Mouse (Mus musculus): ENCODE measurements around the gene Cbx2. TPM values are rescaled to one million over a fixed set of nuclear protein-coding genes. Genes with fewer than 3 reads are reported as not detected.

The Cbx2 gene
- polyA plus RNA-seq, 1 experiment from 2014 or later, result 35.5 TPM

DNA sequence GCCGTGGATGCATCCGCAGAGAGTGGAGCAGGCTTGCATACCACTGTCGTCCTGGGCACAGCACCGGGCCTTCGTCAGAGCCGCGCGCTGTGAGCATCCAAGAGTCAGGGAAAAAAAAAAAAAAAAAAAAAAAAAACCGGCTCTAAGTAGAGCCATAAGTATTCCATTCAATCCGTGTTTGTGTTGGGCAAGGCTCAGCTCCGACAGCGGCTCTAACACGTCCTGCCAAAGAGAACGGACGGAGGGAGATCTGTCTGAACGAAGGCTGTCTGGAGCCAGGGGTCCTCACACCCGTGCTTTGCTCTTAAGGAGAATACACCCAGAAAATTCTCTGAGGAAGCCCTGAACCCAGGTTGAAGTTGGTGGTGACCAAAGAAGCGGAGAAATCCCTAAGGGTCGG is 11.9 kb downstream of the Cbx2 start:
- Histone ChIP-seq H3K9me3 (ENCODE audit: low read length) (no peaks in the 10 kb centered on the region), H3K9ac (replicated peaks; ENCODE audit: low read length) (no peak overlapping the region), H3K27me3 (ENCODE audit: insufficient read depth, low read length) (peaks cover 53% of the 10 kb centered on the region), H3K36me3 (ENCODE audit: insufficient read depth, low read length) (peaks cover 23% of the 10 kb centered on the region), H3K4me2 (replicated peaks; ENCODE audit: low read depth, low read length) (peak overlapping the region; percentile 43), H3K4me1 (ENCODE audit: insufficient read depth, low read length) (peaks cover 27% of the 10 kb centered on the region), H3K27ac (ENCODE audit: low read length) (no peak overlapping the region), H3K4me3 (ENCODE audit: low read length) (peak overlapping the region; percentile 30)
- 5% methylated on average over 19 of the region's 19 CpGs for WGBS
- no peak for ATAC-seq (ENCODE audit: low FRiP score, low TSS enrichment)

DNA sequence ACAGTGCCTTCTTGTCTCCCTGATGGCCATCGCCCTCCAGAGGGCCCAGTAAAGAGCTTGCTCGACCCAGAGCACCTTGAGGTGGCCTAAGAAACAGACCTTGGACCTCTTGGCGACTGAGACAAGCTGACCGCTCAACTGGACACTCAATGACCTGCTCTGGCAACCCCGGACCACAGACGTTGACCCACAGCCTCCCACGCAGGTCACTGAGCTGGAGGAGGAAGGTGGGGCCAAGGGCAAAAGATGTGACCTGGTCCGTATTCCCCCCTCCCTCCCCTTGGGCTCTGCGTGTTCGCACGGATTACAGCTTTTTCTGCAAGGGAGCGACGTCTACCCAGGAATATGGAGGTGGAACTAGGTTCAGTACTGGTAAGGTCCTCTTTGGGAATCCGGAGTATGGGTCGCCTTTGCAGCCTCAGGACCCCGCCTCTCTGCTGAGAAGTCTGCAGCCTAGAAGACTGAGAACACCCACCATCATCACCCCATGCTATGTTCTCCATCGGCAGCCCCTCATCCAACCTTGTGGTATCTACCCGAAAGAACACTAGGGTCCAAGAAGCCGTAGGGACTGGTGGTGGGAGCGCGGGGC is 12.4 kb downstream of the Cbx2 start:
- Histone ChIP-seq H3K27me3 (ENCODE audit: insufficient read depth, low read length) (peaks cover 53% of the 10 kb centered on the region), H3K4me3 (ENCODE audit: low read length) (no peak overlapping the region), H3K4me1 (ENCODE audit: insufficient read depth, low read length) (peaks cover 32% of the 10 kb centered on the region), H3K4me2 (replicated peaks; ENCODE audit: low read depth, low read length) (no peak overlapping the region), H3K9me3 (ENCODE audit: low read length) (no peaks in the 10 kb centered on the region), H3K36me3 (ENCODE audit: insufficient read depth, low read length) (peaks cover 18% of the 10 kb centered on the region), H3K9ac (replicated peaks; ENCODE audit: low read length) (no peak overlapping the region), H3K27ac (ENCODE audit: low read length) (no peak overlapping the region)
- no peak for ATAC-seq (ENCODE audit: low FRiP score, low TSS enrichment)
- 4% methylated on average over 21 of the region's 21 CpGs for WGBS

DNA sequence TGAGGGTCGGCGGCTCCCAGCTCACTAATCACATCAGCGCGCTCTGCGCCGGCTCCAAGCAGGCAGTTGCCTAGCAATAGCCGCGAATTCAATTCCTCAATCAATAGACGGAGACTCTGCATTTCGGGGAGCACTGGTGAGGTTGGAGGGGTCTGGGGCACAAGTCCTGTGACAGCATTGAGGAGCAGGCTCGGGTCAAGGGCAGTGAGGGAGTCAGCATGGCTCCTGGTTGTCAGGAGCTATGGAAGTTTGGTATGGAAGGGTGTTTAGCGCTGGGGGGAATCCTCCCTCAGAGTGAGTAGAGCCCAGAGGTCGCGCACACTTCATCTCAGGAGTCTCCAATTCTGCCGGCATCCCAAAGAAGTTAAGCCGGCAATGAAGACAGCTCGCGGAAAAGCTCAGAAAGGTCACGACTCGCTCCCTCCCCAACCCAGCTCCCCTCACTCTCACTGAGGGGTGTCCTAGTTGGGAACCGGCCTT is 13.0 kb downstream of the Cbx2 start:
- 4% methylated on average over 21 of the region's 21 CpGs for WGBS
- no peak for ATAC-seq (ENCODE audit: low FRiP score, low TSS enrichment)
- Histone ChIP-seq H3K9me3 (ENCODE audit: low read length) (no peaks in the 10 kb centered on the region), H3K4me1 (ENCODE audit: insufficient read depth, low read length) (peaks cover 32% of the 10 kb centered on the region), H3K4me3 (ENCODE audit: low read length) (no peak overlapping the region), H3K27me3 (ENCODE audit: insufficient read depth, low read length) (peaks cover 53% of the 10 kb centered on the region), H3K36me3 (ENCODE audit: insufficient read depth, low read length) (peaks cover 12% of the 10 kb centered on the region), H3K4me2 (replicated peaks; ENCODE audit: low read depth, low read length) (no peak overlapping the region), H3K27ac (ENCODE audit: low read length) (no peak overlapping the region), H3K9ac (replicated peaks; ENCODE audit: low read length) (no peak overlapping the region)

DNA sequence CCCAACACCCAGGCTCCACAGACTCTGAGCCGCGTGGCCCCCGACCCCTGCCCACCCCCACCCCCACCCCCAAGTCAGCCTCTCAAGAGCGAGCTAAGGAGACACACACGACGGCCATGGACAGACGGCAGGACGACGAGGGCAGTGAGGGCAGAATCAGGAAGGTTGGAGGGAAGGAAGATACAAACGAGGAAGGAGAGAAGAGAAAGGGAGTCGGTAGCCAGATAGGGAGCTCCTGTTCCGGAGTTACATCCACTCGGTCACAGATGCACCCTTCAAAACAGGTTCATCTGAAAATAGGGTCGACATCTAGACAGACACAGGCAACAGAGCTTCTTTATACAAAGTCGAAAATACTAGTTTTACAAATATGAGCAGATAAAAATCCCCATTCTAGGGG is 13.7 kb downstream of the Cbx2 start:
- H3K4me3 ChIP-seq (ENCODE audit: low read length), result no peak overlapping the region; the same call in 1 of the 2 replicates
- peaks cover 34% of the 10 kb centered on the region for H3K4me1 ChIP-seq (ENCODE audit: insufficient read depth, low read length)
- no peak overlapping the region for H3K4me2 ChIP-seq (replicated peaks; ENCODE audit: low read depth, low read length)
- H3K9ac ChIP-seq (replicated peaks; ENCODE audit: low read length), result no peak overlapping the region
- no peak for ATAC-seq (ENCODE audit: low FRiP score, low TSS enrichment)
- no peak overlapping the region for H3K27ac ChIP-seq (ENCODE audit: low read length)
- 7% methylated on average over 15 of the region's 15 CpGs for WGBS
- peaks cover 10% of the 10 kb centered on the region for H3K36me3 ChIP-seq (ENCODE audit: insufficient read depth, low read length)
- H3K9me3 ChIP-seq (ENCODE audit: low read length), result no peaks in the 10 kb centered on the region
- H3K27me3 ChIP-seq (ENCODE audit: insufficient read depth, low read length), result peaks cover 55% of the 10 kb centered on the region

DNA sequence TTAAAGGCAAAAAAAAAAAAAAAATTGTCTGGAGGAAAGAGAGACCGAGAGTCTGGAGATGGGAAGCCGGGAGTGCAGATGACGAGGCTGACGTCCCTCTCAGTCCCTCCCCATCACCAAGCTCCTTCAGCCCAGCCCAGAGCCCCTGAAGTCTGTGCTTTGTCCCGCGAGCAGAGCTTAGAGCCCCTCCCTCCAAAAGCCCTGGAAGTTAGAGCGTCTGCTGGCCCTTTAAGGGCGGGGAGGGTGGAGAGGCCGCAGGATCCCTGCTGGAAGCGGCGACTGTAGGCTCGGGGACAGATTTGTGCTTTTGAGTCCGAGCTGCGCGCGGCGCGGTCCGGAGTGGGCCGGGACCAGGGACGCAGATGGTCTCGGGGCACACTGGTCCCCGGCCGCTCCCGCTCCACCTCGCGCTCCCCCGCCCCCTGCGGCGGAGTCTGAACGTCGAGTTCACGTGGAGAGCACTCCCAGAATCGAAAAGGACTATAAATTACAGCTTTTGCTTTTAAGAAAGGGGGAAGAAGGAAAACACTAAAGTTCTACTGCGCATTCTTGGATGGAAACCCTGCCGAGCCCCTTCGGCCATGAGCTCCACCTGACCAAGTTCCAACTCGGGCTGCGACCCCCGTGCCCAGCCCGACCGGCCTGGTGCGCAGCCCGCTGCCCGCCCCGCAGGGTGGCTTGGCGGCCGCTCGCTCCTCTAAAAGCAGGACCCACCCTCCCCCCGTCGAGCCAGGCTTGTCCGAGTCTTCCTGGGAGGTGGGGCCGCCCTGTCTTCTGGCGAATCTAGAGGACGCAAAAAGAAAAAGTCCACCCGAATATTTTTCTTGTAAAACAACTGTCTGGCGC is 14.4 kb downstream of the Cbx2 start:
- WGBS, result 2% methylated on average over 57 of the region's 57 CpGs
- peak overlapping the region; percentile 69 for H3K9ac ChIP-seq (replicated peaks; ENCODE audit: low read length)
- peaks cover 62% of the 10 kb centered on the region for H3K27me3 ChIP-seq (ENCODE audit: insufficient read depth, low read length)
- H3K4me1 ChIP-seq (ENCODE audit: insufficient read depth, low read length), result peaks cover 38% of the 10 kb centered on the region
- no peaks in the 10 kb centered on the region for H3K9me3 ChIP-seq (ENCODE audit: low read length)
- peak overlapping the region; percentile 59 for H3K4me3 ChIP-seq (ENCODE audit: low read length)
- no peak for ATAC-seq (ENCODE audit: low FRiP score, low TSS enrichment)
- H3K36me3 ChIP-seq (ENCODE audit: insufficient read depth, low read length), result peaks cover 10% of the 10 kb centered on the region
- H3K4me2 ChIP-seq (replicated peaks; ENCODE audit: low read depth, low read length), result peak overlapping the region; percentile 87
- no peak overlapping the region for H3K27ac ChIP-seq (ENCODE audit: low read length)

DNA sequence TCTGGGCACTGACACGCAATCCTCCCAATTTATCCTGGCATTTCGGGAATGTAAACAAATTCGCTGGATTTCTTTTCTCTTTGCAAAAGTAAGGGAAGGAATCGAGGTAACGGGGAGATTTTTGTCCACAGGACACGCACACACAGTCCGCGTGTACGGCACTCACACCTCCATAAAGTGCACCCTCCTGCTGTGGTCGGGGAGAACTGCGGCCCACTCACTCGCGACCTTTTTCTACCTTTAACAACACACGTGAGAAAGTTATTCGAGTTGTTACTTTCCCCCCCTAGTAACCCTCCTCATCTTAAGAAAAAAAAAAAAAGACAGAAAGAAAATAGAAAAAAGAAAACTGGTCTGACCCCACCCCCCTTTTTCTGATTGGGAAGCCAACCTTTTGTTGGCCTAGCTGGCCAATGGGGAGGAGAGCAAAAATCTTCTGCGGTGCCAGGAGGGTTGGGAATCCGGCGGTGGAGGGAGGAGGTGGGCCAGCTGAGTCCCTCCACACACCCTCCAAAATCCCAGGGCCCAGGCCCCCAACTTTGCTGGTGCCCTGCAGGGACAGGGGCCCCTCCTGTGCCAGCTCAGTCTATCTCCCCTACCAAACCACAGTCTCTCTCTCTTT is 15.1 kb downstream of the Cbx2 start:
- peaks cover 44% of the 10 kb centered on the region for H3K4me1 ChIP-seq (ENCODE audit: insufficient read depth, low read length)
- 14% methylated on average over 18 of the region's 18 CpGs for WGBS
- no peaks in the 10 kb centered on the region for H3K9me3 ChIP-seq (ENCODE audit: low read length)
- H3K9ac ChIP-seq (replicated peaks; ENCODE audit: low read length), result no peak overlapping the region; the same call in 1 of the 2 replicates
- ATAC-seq (ENCODE audit: low FRiP score, low TSS enrichment), result no peak
- H3K36me3 ChIP-seq (ENCODE audit: insufficient read depth, low read length), result peaks cover 10% of the 10 kb centered on the region
- H3K27me3 ChIP-seq (ENCODE audit: insufficient read depth, low read length), result peaks cover 69% of the 10 kb centered on the region
- peak overlapping the region; percentile 87 for H3K4me2 ChIP-seq (replicated peaks; ENCODE audit: low read depth, low read length)
- no peak overlapping the region for H3K27ac ChIP-seq (ENCODE audit: low read length)
- H3K4me3 ChIP-seq (ENCODE audit: low read length), result peak overlapping the region; percentile 59

DNA sequence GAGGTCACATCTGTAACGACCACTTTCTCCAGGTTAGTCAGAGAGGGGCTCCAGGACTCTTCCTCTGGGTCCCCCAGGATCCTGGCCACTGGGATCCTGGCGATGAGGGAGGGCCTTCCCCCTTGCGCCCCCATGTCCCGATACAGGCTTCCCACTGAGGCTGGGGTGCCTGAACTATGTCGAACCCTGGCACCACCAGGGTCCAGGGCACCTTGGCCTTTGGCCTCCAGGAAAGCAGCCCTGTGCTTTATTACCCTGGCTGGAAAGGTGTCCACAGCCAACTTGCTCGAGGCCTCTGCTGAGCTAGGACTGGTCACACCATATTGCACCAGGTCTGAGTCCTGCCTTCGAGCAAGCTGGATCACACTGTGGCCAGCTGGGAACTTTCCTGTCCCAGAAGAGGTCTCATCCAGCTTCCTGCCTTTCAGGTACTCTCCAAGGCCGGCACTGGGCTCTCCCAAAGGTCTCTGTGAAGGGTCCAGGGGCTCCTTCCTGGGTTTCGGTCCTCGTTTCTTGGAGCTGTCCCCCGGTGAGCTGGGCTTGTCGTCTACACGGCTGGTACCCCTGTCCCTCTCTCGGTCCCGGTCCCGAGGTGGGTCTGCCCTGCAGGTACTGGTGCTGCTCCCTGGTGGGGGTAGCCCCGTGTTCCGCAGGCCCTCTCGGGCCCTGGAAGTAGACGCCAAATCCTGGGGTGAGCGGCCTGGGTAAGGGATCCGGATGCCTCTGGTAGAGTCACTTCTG is 16.2 kb downstream of the Cbx2 start:
- WGBS, result 61% methylated on average over 22 of the region's 22 CpGs
- ATAC-seq (ENCODE audit: low FRiP score, low TSS enrichment), result no peak
- Histone ChIP-seq H3K4me2 (replicated peaks; ENCODE audit: low read depth, low read length) (no peak overlapping the region), H3K27me3 (ENCODE audit: insufficient read depth, low read length) (peaks cover 77% of the 10 kb centered on the region), H3K9ac (replicated peaks; ENCODE audit: low read length) (no peak overlapping the region), H3K27ac (ENCODE audit: low read length) (no peak overlapping the region), H3K9me3 (ENCODE audit: low read length) (no peaks in the 10 kb centered on the region), H3K36me3 (ENCODE audit: insufficient read depth, low read length) (peaks cover 10% of the 10 kb centered on the region), H3K4me1 (ENCODE audit: insufficient read depth, low read length) (peaks cover 45% of the 10 kb centered on the region), H3K4me3 (ENCODE audit: low read length) (no peak overlapping the region)

DNA sequence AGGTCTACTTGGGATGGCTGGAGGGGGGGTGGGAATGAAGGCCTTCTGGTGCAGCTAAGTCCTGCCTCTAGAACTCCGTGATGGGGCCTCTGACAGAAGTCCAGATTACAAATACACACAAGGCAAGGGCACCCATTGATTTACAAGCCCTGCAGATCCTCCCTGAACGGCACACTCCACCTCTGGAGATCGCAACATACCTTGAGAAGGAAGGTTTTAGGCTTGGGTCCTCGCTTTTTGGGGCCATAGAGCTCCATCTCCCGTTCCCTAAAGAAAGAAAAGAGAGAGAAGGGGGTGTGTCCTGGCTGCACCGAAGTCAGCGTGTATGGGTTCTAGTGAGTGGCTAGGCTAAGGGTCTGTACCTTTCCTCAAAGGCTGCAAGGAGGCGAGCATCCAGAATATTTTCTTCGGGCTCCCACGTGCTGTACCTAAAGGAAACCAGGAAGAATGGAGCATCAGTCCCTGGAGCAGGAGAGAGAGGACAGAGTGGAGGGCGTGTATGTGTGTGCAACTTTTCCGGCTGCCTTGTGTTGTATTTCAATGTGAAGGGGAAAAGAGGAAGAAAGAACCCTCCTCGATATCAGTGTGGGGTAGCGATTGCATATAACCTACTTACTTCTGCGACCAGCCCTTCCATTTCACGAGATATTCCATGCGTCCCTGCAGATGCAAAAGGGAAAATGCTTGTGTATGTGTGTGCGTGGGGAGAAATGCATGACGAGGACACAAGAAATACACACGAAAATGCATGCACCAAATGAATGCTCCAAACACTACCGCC is 17.2 kb downstream of the Cbx2 start:
- no peak for ATAC-seq (ENCODE audit: low FRiP score, low TSS enrichment)
- Histone ChIP-seq H3K36me3 (ENCODE audit: insufficient read depth, low read length) (peaks cover 10% of the 10 kb centered on the region), H3K4me1 (ENCODE audit: insufficient read depth, low read length) (peaks cover 50% of the 10 kb centered on the region), H3K27ac (ENCODE audit: low read length) (no peak overlapping the region), H3K4me2 (replicated peaks; ENCODE audit: low read depth, low read length) (peak overlapping the region; percentile 90), H3K4me3 (ENCODE audit: low read length) (peak overlapping the region; percentile 56), H3K9me3 (ENCODE audit: low read length) (no peaks in the 10 kb centered on the region), H3K9ac (replicated peaks; ENCODE audit: low read length) (peak overlapping the region; percentile 69), H3K27me3 (ENCODE audit: insufficient read depth, low read length) (peaks cover 80% of the 10 kb centered on the region)
- WGBS, result 11% methylated on average over 21 of the region's 21 CpGs

Measured in kidney, embryonic 16.5 days (tissue).